Mouse (Mus musculus) MEL (cell line): ENCODE measurements at regions not wholly inside any gene's neighbourhood (a gene's known extent, or its start where the extent isn't known, plus 50 kb on each side); places are given as distances from the start of the nearest gene placed in this dataset.

Source experiments
- DNase-seq: peaks from one replicate; pipeline ENCODE4 v3.0.0; 2011; ENCODE audit warnings: low read depth, low spot score
- H3K27ac ChIP-seq: 2 replicates; pipeline ENCODE4 v1.5.1; 2012; ENCODE audit warnings: low read depth, mild to moderate bottlenecking, control low read depth, low read length, moderate library complexity; ENCODE audit not compliant: control insufficient read depth
- H3K27me3 ChIP-seq, 2 experiments: fragments of 150-350 bp in 1 of 2; sonication (generic) in 1 of 2; 2 replicates each; pipeline ENCODE4 v1.6.1; 2012; ENCODE audit warnings: low read length in 2 of 2, mild to moderate bottlenecking in 2 of 2, improper control_type of control experiment in 1 of 2, moderate library complexity in 1 of 2; ENCODE audit not compliant: insufficient read depth in 2 of 2, control insufficient read depth in 1 of 2
- H3K36me3 ChIP-seq, 2 experiments: 2 replicates each; pipeline ENCODE4 v1.6.1; 2012 to 2014; ENCODE audit warnings: low read length in 2 of 2, improper control_type of control experiment in 1 of 2, inconsistent platforms in 1 of 2, mild to moderate bottlenecking in 1 of 2; ENCODE audit not compliant: insufficient read depth in 2 of 2, control insufficient read depth in 1 of 2
- H3K4me1 ChIP-seq, 2 experiments: fragments of 150-350 bp in 1 of 2; sonication (generic) in 1 of 2; 2 replicates each; pipeline ENCODE4 v1.6.1; 2012; ENCODE audit warnings: low read length in 2 of 2, improper control_type of control experiment in 1 of 2, mild to moderate bottlenecking in 1 of 2; ENCODE audit not compliant: insufficient read depth in 2 of 2, control insufficient read depth in 1 of 2
- H3K4me3 ChIP-seq, 2 experiments: fragments of 150-350 bp in 1 of 2; sonication (generic) in 1 of 2; 2 replicates each; pipeline ENCODE4 v1.5.1; 2012; ENCODE audit warnings: low read depth in 2 of 2, low read length in 2 of 2, mild to moderate bottlenecking in 2 of 2, moderate library complexity in 2 of 2, control low read depth in 1 of 2, improper control_type of control experiment in 1 of 2; ENCODE audit not compliant: control insufficient read depth in 1 of 2, insufficient read depth in 1 of 2
- H3K79me2 ChIP-seq: 2 replicates; pipeline ENCODE4 v1.6.1; 2012; ENCODE audit warnings: mild to moderate bottlenecking, low read length, moderate library complexity; ENCODE audit not compliant: control insufficient read depth, poor library complexity, insufficient read depth
- H3K9ac ChIP-seq: 2 replicates; pipeline ENCODE4 v1.6.1; 2012; ENCODE audit warnings: low read depth, mild to moderate bottlenecking, control low read depth, low read length, moderate library complexity; ENCODE audit not compliant: control insufficient read depth, poor library complexity, severe bottlenecking
- H3K9me3 ChIP-seq: fragments of 150-350 bp; sonication (generic); replicated peaks from 2 replicates; pipeline ENCODE4 v1.6.1; 2012; ENCODE audit warnings: mild to moderate bottlenecking, low read length, improper control_type of control experiment, moderate library complexity; ENCODE audit not compliant: insufficient read depth
- CHD1 ChIP-seq: IDR thresholded peaks from 2 replicates; pipeline ENCODE4 v1.6.1; 2012; ENCODE audit warnings: low read depth, mild to moderate bottlenecking, inconsistent platforms, low read length, improper control_type of control experiment
- CTCF ChIP-seq, 3 experiments: IDR thresholded peaks in 2 of 3; conservative IDR thresholded peaks in 1 of 3; 2 replicates each; pipeline ENCODE4 v1.5.1; 2011 to 2012; ENCODE audit warnings: low read length in 3 of 3, low read depth in 2 of 3, mild to moderate bottlenecking in 2 of 3, improper control_type of control experiment in 1 of 3, inconsistent platforms in 1 of 3, mixed read lengths in 1 of 3, moderate library complexity in 1 of 3; ENCODE audit not compliant: control insufficient read depth in 1 of 3, insufficient read depth in 1 of 3, poor library complexity in 1 of 3, severe bottlenecking in 1 of 3
- ELF1 ChIP-seq: IDR thresholded peaks from 2 replicates; pipeline ENCODE4 v1.6.1; 2014; ENCODE audit warnings: low read depth, mild to moderate bottlenecking, inconsistent platforms, low read length, improper control_type of control experiment, moderate library complexity
- ETS1 ChIP-seq: IDR thresholded peaks from 2 replicates; pipeline ENCODE4 v1.6.1; 2012; ENCODE audit warnings: low read depth, mild to moderate bottlenecking, inconsistent platforms, low read length, improper control_type of control experiment, moderate library complexity
- GABPA ChIP-seq: IDR thresholded peaks from 2 replicates; pipeline ENCODE4 v1.6.1; 2012; ENCODE audit warnings: low read depth, mild to moderate bottlenecking, inconsistent platforms, low read length, improper control_type of control experiment, moderate library complexity
- KAT2A ChIP-seq: conservative IDR thresholded peaks from 2 replicates; pipeline ENCODE4 v1.6.1; 2012; ENCODE audit warnings: low read depth, low read length, improper control_type of control experiment, inconsistent platforms
- MAFK ChIP-seq: IDR thresholded peaks from 2 replicates; pipeline ENCODE4 v1.6.1; 2011; ENCODE audit warnings: low read depth, mild to moderate bottlenecking, low read length, improper control_type of control experiment, borderline replicate concordance
- MAX ChIP-seq: IDR thresholded peaks from 2 replicates; pipeline ENCODE4 v1.6.1; 2011; ENCODE audit warnings: low read length, improper control_type of control experiment
- MEF2A ChIP-seq: IDR thresholded peaks from 2 replicates; pipeline ENCODE4 v1.6.1; 2014; ENCODE audit warnings: low read depth, mild to moderate bottlenecking, inconsistent platforms, low read length, improper control_type of control experiment; ENCODE audit not compliant: poor library complexity, insufficient replicate concordance, severe bottlenecking; ENCODE audit errors: extremely low read depth
- MXI1 ChIP-seq: IDR thresholded peaks from 2 replicates; pipeline ENCODE4 v1.6.1; 2011; ENCODE audit warnings: mild to moderate bottlenecking, low read depth, low read length, improper control_type of control experiment
- MYB ChIP-seq: IDR thresholded peaks from 2 replicates; pipeline ENCODE4 v1.6.1; 2011; ENCODE audit warnings: mild to moderate bottlenecking, low read depth, low read length, improper control_type of control experiment
- POLR2A ChIP-seq, 2 experiments: IDR thresholded peaks; 2 replicates each; pipeline ENCODE4 v1.6.1; 2011 to 2012; ENCODE audit warnings: low read length in 2 of 2, mild to moderate bottlenecking in 2 of 2, control low read depth in 1 of 2, improper control_type of control experiment in 1 of 2, low read depth in 1 of 2, moderate library complexity in 1 of 2; ENCODE audit not compliant: control insufficient read depth in 1 of 2, insufficient read depth in 1 of 2, poor library complexity in 1 of 2
- POLR2AphosphoS2 ChIP-seq: IDR thresholded peaks from 2 replicates; pipeline ENCODE4 v1.6.1; 2011; ENCODE audit warnings: low read length, improper control_type of control experiment
- RAD21 ChIP-seq: IDR thresholded peaks from 2 replicates; pipeline ENCODE4 v1.6.1; 2011; ENCODE audit warnings: mild to moderate bottlenecking, low read depth, low read length, improper control_type of control experiment
- SMC3 ChIP-seq: IDR thresholded peaks from 2 replicates; pipeline ENCODE4 v1.6.1; 2011; ENCODE audit warnings: low read depth, low read length, improper control_type of control experiment
- TAL1 ChIP-seq: IDR thresholded peaks from 2 replicates; pipeline ENCODE4 v1.6.1; 2012; ENCODE audit warnings: mild to moderate bottlenecking, inconsistent platforms, low read length, moderate library complexity, mixed read lengths
- USF1 ChIP-seq: IDR thresholded peaks from 2 replicates; pipeline ENCODE4 v1.6.1; 2014; ENCODE audit warnings: low read depth, mild to moderate bottlenecking, inconsistent platforms, low read length, improper control_type of control experiment, moderate library complexity
- ZC3H11A ChIP-seq: IDR thresholded peaks from 2 replicates; pipeline ENCODE4 v1.6.1; 2012; ENCODE audit warnings: low read depth, mild to moderate bottlenecking, inconsistent platforms, low read length, improper control_type of control experiment

GRCm38 (mm10) chr1:119254928-119255327 is 167.1 kb downstream of the Inhbb start:
- no peak for TF ChIP-seq KAT2A
- TF ChIP-seq ELF1: no peak
- no peak for TF ChIP-seq CHD1
- TF ChIP-seq TAL1: no peak
- TF ChIP-seq MEF2A: no peak
- Histone ChIP-seq H3K27me3 (no peaks in the 10 kb centered on the region), H3K9me3 (no peaks in the 10 kb centered on the region), H3K36me3 (no peaks in the 10 kb centered on the region), H3K4me1 (no peaks in the 10 kb centered on the region), H3K9ac (no peak overlapping the region), H3K27ac (no peak overlapping the region), H3K4me3 (no peak overlapping the region), H3K79me2 (no peaks in the 10 kb centered on the region)
- no peak for DNase-seq

DNA sequence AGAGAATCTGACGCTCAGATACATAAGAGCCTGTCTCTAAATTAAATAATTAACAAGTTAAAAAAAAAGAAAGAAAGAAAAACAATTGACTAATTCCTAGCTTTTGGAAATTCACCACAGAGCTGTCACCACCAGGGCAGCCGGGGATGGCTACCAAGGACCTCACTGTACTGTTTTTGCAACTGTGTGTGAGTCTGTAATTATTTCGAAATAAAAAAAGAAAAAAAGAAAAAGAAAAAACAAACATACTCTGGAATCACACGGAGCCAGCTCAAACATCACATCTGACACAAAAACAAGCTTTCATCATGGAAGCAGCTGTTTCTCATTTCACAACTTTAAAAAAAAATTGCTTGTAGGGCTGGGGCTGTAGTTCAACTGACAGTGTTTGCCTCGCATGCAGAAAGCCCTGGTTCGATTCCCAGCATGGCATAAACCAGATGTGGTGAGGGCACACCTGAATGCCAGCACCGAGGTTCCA is 168.6 kb downstream of the Inhbb start:
- H3K4me1 ChIP-seq: no peaks in the 10 kb centered on the region
- H3K9ac ChIP-seq: no peak overlapping the region
- no peaks in the 10 kb centered on the region for H3K79me2 ChIP-seq
- no peaks in the 10 kb centered on the region for H3K9me3 ChIP-seq
- no peak for DNase-seq
- H3K4me3 ChIP-seq: no peak overlapping the region
- H3K27me3 ChIP-seq: no peaks in the 10 kb centered on the region
- no peak overlapping the region for H3K27ac ChIP-seq
- no peaks in the 10 kb centered on the region for H3K36me3 ChIP-seq
- TF ChIP-seq MEF2A: no peak
- TF ChIP-seq CHD1: no peak
- no peak for TF ChIP-seq RAD21
- TF ChIP-seq SMC3: no peak
- TF ChIP-seq MYB: no peak
- TF ChIP-seq MAFK: no peak
- no peak for TF ChIP-seq USF1
- no peak for TF ChIP-seq GABPA
- TF ChIP-seq CTCF (IDR thresholded peaks at IDR 0.05 in 2 of 3, conservative IDR thresholded peaks at IDR 0.05 in 1 of 3; ENCODE audit: control insufficient read depth in 1 of 3, insufficient read depth in 1 of 3, low read depth in 2 of 3, low read length in 3 of 3, poor library complexity in 1 of 3, severe bottlenecking in 1 of 3): no peak
- no peak for TF ChIP-seq POLR2A (IDR thresholded peaks at IDR 0.05; ENCODE audit: control insufficient read depth in 1 of 2, insufficient read depth in 1 of 2, low read depth in 1 of 2, low read length in 2 of 2, poor library complexity in 1 of 2)
- no peak for TF ChIP-seq MAX
- no peak for TF ChIP-seq POLR2AphosphoS2
- no peak for TF ChIP-seq KAT2A
- no peak for TF ChIP-seq ZC3H11A
- TF ChIP-seq MXI1: no peak
- TF ChIP-seq ETS1: no peak
